Mouse (Mus musculus) heart, embryonic 16.5 days (tissue): ENCODE measurements around the gene Flt3. TPM values are rescaled to one million over a fixed set of nuclear protein-coding genes. Genes with fewer than 3 reads are reported as not detected.

Experiments
- ATAC-seq: fragments of 200-750 bp; cut with Nextera tagmentation; replicated peaks from 2 replicates; pipeline ENCODE4 v1.8.0; 2017; ENCODE audit warnings: moderate number of reproducible peaks; ENCODE audit not compliant: insufficient read depth, low FRiP score; ENCODE audit errors: extremely low read depth
- H3K27ac ChIP-seq: fragments of 300-500 bp; sonication (generic); 2 replicates; pipeline ENCODE4 v1.5.1; 2014; ENCODE audit warnings: mild to moderate bottlenecking, low read length, control low read depth, moderate library complexity
- H3K27me3 ChIP-seq: fragments of 300-500 bp; sonication (generic); 2 replicates; pipeline ENCODE4 v1.6.1; 2014; ENCODE audit warnings: low read length, mixed read lengths; ENCODE audit not compliant: control insufficient read depth, insufficient read depth
- H3K36me3 ChIP-seq: fragments of 300-500 bp; sonication (generic); 2 replicates; pipeline ENCODE4 v1.6.1; 2014; ENCODE audit not compliant: control insufficient read depth, insufficient read depth
- H3K4me1 ChIP-seq: fragments of 300-500 bp; sonication (generic); 2 replicates; pipeline ENCODE4 v1.6.1; 2014; ENCODE audit warnings: low read length, mixed read lengths; ENCODE audit not compliant: control insufficient read depth, insufficient read depth
- H3K4me2 ChIP-seq: fragments of 300-500 bp; sonication (generic); 2 replicates; pipeline ENCODE4 v1.6.1; 2014; ENCODE audit warnings: low read depth, mild to moderate bottlenecking, control low read depth, low read length
- H3K4me3 ChIP-seq: fragments of 300-500 bp; sonication (generic); 2 replicates; pipeline ENCODE4 v1.5.1; 2014; ENCODE audit warnings: mild to moderate bottlenecking, control low read depth, low read length
- H3K9ac ChIP-seq: fragments of 300-500 bp; sonication (generic); 2 replicates; pipeline ENCODE4 v1.6.1; 2014; ENCODE audit warnings: low read length, control low read depth
- H3K9me3 ChIP-seq: fragments of 300-500 bp; sonication (generic); replicated peaks from 2 replicates; pipeline ENCODE4 v1.6.1; 2016; ENCODE audit warnings: low read length; ENCODE audit not compliant: control insufficient read depth
- WGBS: fragments of 180-500 bp; shearing (Covaris S2); extraction: QIAGEN DNeasy Blood & Tissue Kit; methylation state at CpG from one replicate; pipeline ENCODE4 v1.1.7; 2014; 5-methylcytosine and 5-hydroxymethylcytosine counted together
- polyA plus RNA-seq: library from polyadenylated mRNA; unstranded; fragments of >200 nt; fragmentation: Nextera tagmentation; extraction: Ambion mirVana; gene quantifications from 2 replicates; pipeline ENCODE4 v1.2.1, GENCODE M21; 2015

The Flt3 gene
- polyA plus RNA-seq = 0.26 and 0.37 TPM in 2 replicates

- no peaks in the 10 kb centered on the region for H3K36me3 ChIP-seq
- H3K4me2 ChIP-seq = peak within 1 kb of the TSS; percentile 81
- H3K4me1 ChIP-seq = peaks cover 8% of the 10 kb centered on the region; the same call in 1 of the 2 replicates
- H3K9ac ChIP-seq = peak within 1 kb of the TSS; percentile 46
- peaks cover 45% of the 10 kb centered on the region for H3K27me3 ChIP-seq
- 0 out of 2 replicates have a peak, but pooled peaks cover 2% of the 10 kb centered on the region for H3K9me3 ChIP-seq
- no peak within 1 kb of the TSS for H3K27ac ChIP-seq
- H3K4me3 ChIP-seq = peak within 1 kb of the TSS; percentile 54
- ATAC-seq = peak; percentile 58
- 3% methylated on average over 56 of the region's 56 CpGs for WGBS
These were observed at the start of gene Flt3 for GRCm38 (mm10) chr5:147399843-147400504. Gene Flt3, minus strand, starts transcription at chr5:147400489.

GRCm38 (mm10) chr5:147448933-147449332 lies 48.6 kb upstream of the Flt3 start:
- Histone ChIP-seq H3K27me3 (no peaks in the 10 kb centered on the region), H3K4me1 (peaks cover 24% of the 10 kb centered on the region), H3K27ac (no peak overlapping the region), H3K4me2 (no peak overlapping the region), H3K9me3 (no peaks in the 10 kb centered on the region), H3K36me3 (peaks cover 2% of the 10 kb centered on the region; the same call in 1 of the 2 replicates), H3K4me3 (no peak overlapping the region), H3K9ac (no peak overlapping the region; the same call in 1 of the 2 replicates)
- no peak for ATAC-seq
- WGBS = 82% methylated on average over 4 of the region's 4 CpGs

GRCm38 (mm10) chr5:147448526-147448925 lies 48.2 kb upstream of the Flt3 start:
- 58% methylated on average over 4 of the region's 4 CpGs for WGBS
- Histone ChIP-seq H3K27me3 (no peaks in the 10 kb centered on the region), H3K4me3 (no peak overlapping the region), H3K36me3 (peaks cover 2% of the 10 kb centered on the region; the same call in 1 of the 2 replicates), H3K4me1 (peaks cover 26% of the 10 kb centered on the region), H3K4me2 (no peak overlapping the region), H3K9ac (no peak overlapping the region; the same call in 1 of the 2 replicates), H3K27ac (no peak overlapping the region), H3K9me3 (no peaks in the 10 kb centered on the region)
- ATAC-seq = no peak

GRCm38 (mm10) chr5:147445252-147445651 lies 45.0 kb upstream of the Flt3 start:
- ATAC-seq = no peak
- H3K27me3 ChIP-seq = no peaks in the 10 kb centered on the region
- H3K36me3 ChIP-seq = peaks cover 2% of the 10 kb centered on the region; the same call in 1 of the 2 replicates
- 80% methylated on average over 4 of the region's 4 CpGs for WGBS
- H3K4me2 ChIP-seq = no peak overlapping the region
- H3K9ac ChIP-seq = no peak overlapping the region
- peaks cover 37% of the 10 kb centered on the region for H3K4me1 ChIP-seq
- no peaks in the 10 kb centered on the region for H3K9me3 ChIP-seq
- no peak overlapping the region for H3K4me3 ChIP-seq
- no peak overlapping the region for H3K27ac ChIP-seq

GRCm38 (mm10) chr5:147444757-147445156 lies 44.5 kb upstream of the Flt3 start:
- Histone ChIP-seq H3K4me2 (no peak overlapping the region), H3K4me3 (no peak overlapping the region), H3K9ac (no peak overlapping the region), H3K27ac (no peak overlapping the region), H3K4me1 (peaks cover 37% of the 10 kb centered on the region), H3K36me3 (peaks cover 2% of the 10 kb centered on the region; the same call in 1 of the 2 replicates), H3K9me3 (no peaks in the 10 kb centered on the region), H3K27me3 (no peaks in the 10 kb centered on the region)
- no peak for ATAC-seq
- 73% methylated on average over 2 of the region's 2 CpGs for WGBS

GRCm38 (mm10) chr5:147444298-147444697 lies 44.0 kb upstream of the Flt3 start:
- Histone ChIP-seq H3K4me3 (no peak overlapping the region), H3K27ac (no peak overlapping the region), H3K4me1 (peaks cover 37% of the 10 kb centered on the region), H3K36me3 (peaks cover 2% of the 10 kb centered on the region; the same call in 1 of the 2 replicates), H3K4me2 (no peak overlapping the region), H3K27me3 (no peaks in the 10 kb centered on the region), H3K9me3 (no peaks in the 10 kb centered on the region), H3K9ac (no peak overlapping the region)
- 77% methylated on average over 6 of the region's 6 CpGs for WGBS
- no peak for ATAC-seq

- 79% methylated on average over 4 of the region's 4 CpGs for WGBS
- H3K4me1 ChIP-seq = peaks cover 35% of the 10 kb centered on the region
These were observed 42.5 kb upstream of the Flt3 start for GRCm38 (mm10) chr5:147442741-147443140.

GRCm38 (mm10) chr5:147441979-147442378 lies 41.7 kb upstream of the Flt3 start:
- Histone ChIP-seq H3K4me3 (no peak overlapping the region), H3K9me3 (no peaks in the 10 kb centered on the region), H3K27ac (no peak overlapping the region), H3K4me2 (no peak overlapping the region), H3K36me3 (peaks cover 2% of the 10 kb centered on the region; the same call in 1 of the 2 replicates), H3K4me1 (peaks cover 39% of the 10 kb centered on the region), H3K9ac (no peak overlapping the region), H3K27me3 (no peaks in the 10 kb centered on the region)
- no peak for ATAC-seq
- WGBS = 52% methylated on average over 1 of the region's 1 CpGs

More at GRCm38 (mm10) chr5:147442741-147443140, 42.5 kb upstream of the Flt3 start:
- no peak overlapping the region for H3K27ac ChIP-seq
- no peak overlapping the region for H3K4me3 ChIP-seq
- no peak overlapping the region for H3K4me2 ChIP-seq
- H3K36me3 ChIP-seq = peaks cover 2% of the 10 kb centered on the region; the same call in 1 of the 2 replicates
- no peaks in the 10 kb centered on the region for H3K9me3 ChIP-seq
- H3K27me3 ChIP-seq = no peaks in the 10 kb centered on the region
- no peak for ATAC-seq
- no peak overlapping the region for H3K9ac ChIP-seq

- no peaks in the 10 kb centered on the region for H3K27me3 ChIP-seq
- no peak overlapping the region for H3K27ac ChIP-seq
- no peaks in the 10 kb centered on the region for H3K9me3 ChIP-seq
- H3K4me3 ChIP-seq = no peak overlapping the region
- H3K4me1 ChIP-seq = peaks cover 48% of the 10 kb centered on the region
- no peak overlapping the region for H3K4me2 ChIP-seq
- H3K9ac ChIP-seq = no peak overlapping the region
- 55% methylated on average over 3 of the region's 3 CpGs for WGBS
- ATAC-seq = no peak
- H3K36me3 ChIP-seq = peaks cover 2% of the 10 kb centered on the region; the same call in 1 of the 2 replicates
These were observed 40.8 kb upstream of the Flt3 start for GRCm38 (mm10) chr5:147440996-147441507.
